Mouse (Mus musculus): ENCODE results near the gene Atp6v1a. TPM values are rescaled to one million over a fixed set of nuclear protein-coding genes. Genes with fewer than 3 reads are reported as not detected.

Atp6v1a gene
- polyA plus RNA-seq, 1 experiment from 2014 or later: 24.8 TPM

DNA sequence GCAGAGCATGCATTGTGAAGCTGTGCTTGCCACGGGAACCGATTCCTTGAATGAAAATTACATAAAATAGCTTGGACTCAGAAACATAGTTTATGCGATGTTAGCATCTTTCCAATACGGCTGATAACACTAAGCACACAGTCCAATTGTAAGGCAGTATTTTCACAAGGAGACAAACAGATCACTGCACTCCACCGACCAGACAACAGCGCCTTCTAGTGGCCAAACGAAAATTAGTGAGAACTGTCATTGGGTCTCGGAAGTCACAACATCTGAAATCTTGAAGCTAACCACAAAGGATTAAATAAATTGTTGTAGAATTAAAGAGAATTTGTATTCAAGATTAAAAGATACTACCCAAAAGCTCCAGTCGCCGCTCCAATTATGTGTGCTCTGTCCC lies 80.8 kb downstream of the Atp6v1a start:
- no peak overlapping the region for H3K27ac ChIP-seq (ENCODE audit: low read length)
- no peaks in the 10 kb centered on the region; the same call in 1 of the 2 replicates for H3K4me1 ChIP-seq (ENCODE audit: control insufficient read depth, low read depth, low read length)
- 16% methylated on average over 10 of the region's 10 CpGs for WGBS (ENCODE audit: insufficient replicate concordance)
- H3K4me2 ChIP-seq (ENCODE audit: low read depth, low read length): no peak overlapping the region
- ATAC-seq (ENCODE audit: low read depth): no peak
- H3K9me3 ChIP-seq (replicated peaks; ENCODE audit: control insufficient read depth, low read length): no peaks in the 10 kb centered on the region
- no peak overlapping the region for H3K4me3 ChIP-seq (ENCODE audit: low read depth, low read length)
- H3K27me3 ChIP-seq (ENCODE audit: control insufficient read depth, insufficient read depth, low read depth, low read length): no peaks in the 10 kb centered on the region
- H3K36me3 ChIP-seq (ENCODE audit: control insufficient read depth, insufficient read depth): no peaks in the 10 kb centered on the region
- no peak overlapping the region for H3K9ac ChIP-seq (ENCODE audit: low read depth, low read length)

DNA sequence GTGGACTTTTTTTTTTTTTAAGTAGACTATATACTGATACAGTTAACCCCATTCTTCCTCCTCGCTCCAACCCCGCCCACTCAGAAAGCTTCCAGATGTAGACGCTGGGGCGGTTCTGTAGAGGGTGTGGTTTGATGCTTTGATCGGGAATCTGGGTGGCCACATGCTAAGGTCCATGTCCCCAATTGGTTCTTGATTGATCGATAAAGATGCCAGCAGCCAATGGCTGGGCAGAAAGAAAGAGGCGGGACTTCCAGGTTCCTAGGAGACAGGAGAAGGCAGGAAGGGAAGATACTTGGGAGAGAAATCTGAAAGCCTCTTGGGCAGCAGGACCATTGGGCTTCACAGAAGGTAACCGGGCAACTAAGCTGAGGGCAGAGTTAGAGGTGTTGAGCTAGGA lies 83.7 kb downstream of the Atp6v1a start:
- H3K27ac ChIP-seq (ENCODE audit: low read length): no peak overlapping the region
- H3K36me3 ChIP-seq (ENCODE audit: control insufficient read depth, insufficient read depth): no peaks in the 10 kb centered on the region
- WGBS (ENCODE audit: insufficient replicate concordance): 47% methylated on average over 8 of the region's 8 CpGs

DNA sequence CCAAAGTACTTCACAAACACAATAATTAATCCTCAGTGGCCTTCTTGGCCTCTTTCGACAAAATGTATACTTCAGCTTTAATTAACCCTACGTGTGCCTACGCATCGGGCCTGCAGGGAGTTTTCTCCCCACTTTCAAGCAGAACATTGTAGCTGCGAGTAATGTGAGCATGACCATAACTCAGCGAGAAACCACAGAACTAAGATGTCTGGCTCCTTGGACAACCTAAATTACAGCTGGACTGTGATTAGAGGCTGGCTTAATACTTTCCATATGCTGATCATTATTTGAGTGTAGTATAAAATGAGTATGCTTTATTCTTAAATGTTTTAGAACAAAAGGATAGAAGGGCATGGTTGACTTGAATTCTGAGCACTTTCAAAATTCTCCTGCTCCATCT lies 86.2 kb downstream of the Atp6v1a start:
- Histone ChIP-seq H3K4me1 (ENCODE audit: control insufficient read depth, low read depth, low read length) (no peaks in the 10 kb centered on the region), H3K36me3 (ENCODE audit: control insufficient read depth, insufficient read depth) (no peaks in the 10 kb centered on the region), H3K9ac (ENCODE audit: low read depth, low read length) (no peak overlapping the region), H3K9me3 (replicated peaks; ENCODE audit: control insufficient read depth, low read length) (no peaks in the 10 kb centered on the region), H3K27ac (ENCODE audit: low read length) (no peak overlapping the region), H3K27me3 (ENCODE audit: control insufficient read depth, insufficient read depth, low read depth, low read length) (no peaks in the 10 kb centered on the region), H3K4me2 (ENCODE audit: low read depth, low read length) (no peak overlapping the region), H3K4me3 (ENCODE audit: low read depth, low read length) (no peak overlapping the region)
- 62% methylated on average over 6 of the region's 6 CpGs for WGBS (ENCODE audit: insufficient replicate concordance)
- no peak for ATAC-seq (ENCODE audit: low read depth)

More for the DNA sequence above, 83.7 kb downstream of the Atp6v1a start:
- no peak overlapping the region for H3K4me2 ChIP-seq (ENCODE audit: low read depth, low read length)
- no peak overlapping the region for H3K4me3 ChIP-seq (ENCODE audit: low read depth, low read length)
- H3K4me1 ChIP-seq (ENCODE audit: control insufficient read depth, low read depth, low read length): no peaks in the 10 kb centered on the region
- H3K9ac ChIP-seq (ENCODE audit: low read depth, low read length): no peak overlapping the region
- no peaks in the 10 kb centered on the region for H3K9me3 ChIP-seq (replicated peaks; ENCODE audit: control insufficient read depth, low read length)
- no peaks in the 10 kb centered on the region for H3K27me3 ChIP-seq (ENCODE audit: control insufficient read depth, insufficient read depth, low read depth, low read length)
- ATAC-seq (ENCODE audit: low read depth): no peak

DNA sequence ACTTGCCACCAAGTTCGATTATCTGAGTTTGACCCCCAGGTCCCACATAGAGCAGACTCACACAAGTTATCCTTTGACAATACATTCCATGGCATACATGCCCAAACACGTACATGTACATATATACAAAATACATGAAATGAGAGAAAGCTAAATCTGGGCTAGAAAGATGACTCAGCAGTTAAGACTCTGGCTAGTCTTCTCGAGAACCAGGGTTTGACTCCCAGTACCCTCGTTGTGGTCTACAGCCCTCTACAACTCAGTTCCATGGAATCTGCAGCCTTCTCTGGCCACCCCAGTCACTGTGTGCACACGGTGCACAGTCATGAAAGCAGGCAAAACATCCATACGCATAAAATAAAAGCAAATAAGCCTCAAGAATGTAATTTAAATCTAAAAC lies 87.1 kb downstream of the Atp6v1a start:
- Histone ChIP-seq H3K36me3 (ENCODE audit: control insufficient read depth, insufficient read depth) (no peaks in the 10 kb centered on the region), H3K9ac (ENCODE audit: low read depth, low read length) (no peak overlapping the region), H3K9me3 (replicated peaks; ENCODE audit: control insufficient read depth, low read length) (no peaks in the 10 kb centered on the region), H3K4me2 (ENCODE audit: low read depth, low read length) (no peak overlapping the region), H3K4me3 (ENCODE audit: low read depth, low read length) (no peak overlapping the region), H3K4me1 (ENCODE audit: control insufficient read depth, low read depth, low read length) (no peaks in the 10 kb centered on the region), H3K27me3 (ENCODE audit: control insufficient read depth, insufficient read depth, low read depth, low read length) (no peaks in the 10 kb centered on the region), H3K27ac (ENCODE audit: low read length) (no peak overlapping the region)
- WGBS (ENCODE audit: insufficient replicate concordance): 51% methylated on average over 6 of the region's 6 CpGs
- ATAC-seq (ENCODE audit: low read depth): no peak

DNA sequence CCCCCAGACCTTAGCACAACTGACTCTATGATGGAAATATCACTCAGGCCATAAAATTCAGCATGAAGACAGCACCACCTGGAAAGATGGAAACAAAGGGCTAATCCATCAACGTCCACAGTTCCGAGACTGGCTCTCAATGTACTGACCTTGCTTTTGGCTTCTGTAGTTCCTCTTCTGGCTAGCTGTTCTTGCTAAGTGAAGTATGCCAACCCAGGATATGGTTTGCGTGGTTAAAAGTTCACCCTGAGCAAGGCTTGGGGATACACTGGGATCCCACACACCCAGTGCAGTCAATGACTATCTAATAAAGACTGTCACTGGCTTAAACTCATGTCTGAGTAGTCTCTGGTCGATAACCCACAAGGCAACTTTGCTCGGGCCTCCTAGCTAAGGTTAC lies 89.4 kb downstream of the Atp6v1a start:
- Histone ChIP-seq H3K27ac (ENCODE audit: low read length) (no peak overlapping the region), H3K4me2 (ENCODE audit: low read depth, low read length) (no peak overlapping the region), H3K36me3 (ENCODE audit: control insufficient read depth, insufficient read depth) (no peaks in the 10 kb centered on the region)

DNA sequence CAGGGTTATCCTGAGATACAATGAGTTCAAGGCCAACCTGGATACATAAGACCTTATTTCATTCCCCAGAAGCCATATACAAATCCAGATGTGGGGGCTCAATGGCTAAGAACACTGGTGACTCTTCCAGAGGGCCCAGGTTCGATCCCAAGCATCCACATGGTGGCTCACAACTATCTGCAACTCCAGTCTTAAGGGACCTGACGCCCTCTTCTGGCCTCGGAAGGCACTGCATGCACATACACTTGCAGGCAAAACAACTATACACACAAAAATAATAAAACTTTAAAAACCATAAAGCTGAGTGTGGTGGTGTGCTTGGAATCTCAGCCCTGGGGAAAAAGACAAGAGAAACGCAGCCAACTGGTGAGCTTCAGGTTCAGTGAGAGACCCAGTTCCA lies 100.4 kb downstream of the Atp6v1a start:
- no peak for ATAC-seq (ENCODE audit: low read depth)
- no peaks in the 10 kb centered on the region for H3K36me3 ChIP-seq (ENCODE audit: control insufficient read depth, insufficient read depth)

More for the DNA sequence above, 89.4 kb downstream of the Atp6v1a start:
- Histone ChIP-seq H3K9ac (ENCODE audit: low read depth, low read length) (no peak overlapping the region), H3K9me3 (replicated peaks; ENCODE audit: control insufficient read depth, low read length) (no peaks in the 10 kb centered on the region), H3K4me3 (ENCODE audit: low read depth, low read length) (no peak overlapping the region), H3K4me1 (ENCODE audit: control insufficient read depth, low read depth, low read length) (no peaks in the 10 kb centered on the region), H3K27me3 (ENCODE audit: control insufficient read depth, insufficient read depth, low read depth, low read length) (no peaks in the 10 kb centered on the region)
- no peak for ATAC-seq (ENCODE audit: low read depth)
- WGBS (ENCODE audit: insufficient replicate concordance): 43% methylated on average over 5 of the region's 5 CpGs

More for the DNA sequence above, 100.4 kb downstream of the Atp6v1a start:
- H3K4me3 ChIP-seq (ENCODE audit: low read depth, low read length): no peak overlapping the region
- H3K4me2 ChIP-seq (ENCODE audit: low read depth, low read length): no peak overlapping the region
- H3K4me1 ChIP-seq (ENCODE audit: control insufficient read depth, low read depth, low read length): no peaks in the 10 kb centered on the region
- H3K27me3 ChIP-seq (ENCODE audit: control insufficient read depth, insufficient read depth, low read depth, low read length): no peaks in the 10 kb centered on the region
- no peak overlapping the region for H3K27ac ChIP-seq (ENCODE audit: low read length)
- H3K9ac ChIP-seq (ENCODE audit: low read depth, low read length): no peak overlapping the region
- H3K9me3 ChIP-seq (replicated peaks; ENCODE audit: control insufficient read depth, low read length): no peaks in the 10 kb centered on the region
- 55% methylated on average over 4 of the region's 4 CpGs for WGBS (ENCODE audit: insufficient replicate concordance)

Other genes starting within 250 kb of the Atp6v1a start
- 2.9 TPM in 2 replicates for gene Ccdc191, start 249.9 kb downstream of the Atp6v1a start, polyA plus RNA-seq (2015; fragmentation: Nextera tagmentation; extraction: Ambion mirVana)
- gene Qtrt2, start 212.9 kb downstream of the Atp6v1a start, polyA plus RNA-seq (2015; fragmentation: Nextera tagmentation; extraction: Ambion mirVana): 4.6 and 5.0 TPM in 2 replicates
- 0.31 and 0.34 TPM in 2 replicates for gene Zdhhc23, start 159.9 kb downstream of the Atp6v1a start, polyA plus RNA-seq (2015; fragmentation: Nextera tagmentation; extraction: Ambion mirVana)
- gene Gramd1c, start 76.4 kb downstream of the Atp6v1a start, polyA plus RNA-seq (2015; fragmentation: Nextera tagmentation; extraction: Ambion mirVana): 4.1 and 4.3 TPM in 2 replicates
- 52.5 and 58.0 TPM in 2 replicates for gene Naa50, start 125 bp upstream of the Atp6v1a start, polyA plus RNA-seq (2015; fragmentation: Nextera tagmentation; extraction: Ambion mirVana)
- gene Usf3, start 33.5 kb upstream of the Atp6v1a start, polyA plus RNA-seq (2015; fragmentation: Nextera tagmentation; extraction: Ambion mirVana): 1.4 and 1.5 TPM in 2 replicates
- gene Sidt1, start 193.5 kb upstream of the Atp6v1a start, polyA plus RNA-seq (2015; fragmentation: Nextera tagmentation; extraction: Ambion mirVana): 0.02 and 0.05 TPM in 2 replicates
- gene Spice1, start 207.4 kb upstream of the Atp6v1a start, polyA plus RNA-seq (2015; fragmentation: Nextera tagmentation; extraction: Ambion mirVana): 7.5 and 7.7 TPM in 2 replicates

Data from liver, embryonic 16.5 days (tissue).